Mouse (Mus musculus) forebrain, embryonic 14.5 days (tissue): ENCODE results near the gene Fam234a. TPM values are rescaled to one million over a fixed set of nuclear protein-coding genes. Genes with fewer than 3 reads are reported as not detected.

ENCODE experiments used
- ATAC-seq: fragments of 200-750 bp; cut with Nextera tagmentation; 2 replicates; pipeline ENCODE4 v1.8.0; 2017; ENCODE audit warnings: mild to moderate bottlenecking, moderate library complexity
- DNase-seq: peaks from one replicate; pipeline ENCODE4 v3.0.0-alpha.2; 2015; ENCODE audit warnings: low spot score
- H3K27ac ChIP-seq: fragments of 300-500 bp; sonication (generic); 2 replicates; pipeline ENCODE4 v1.5.1; 2014; ENCODE audit warnings: low read depth, mild to moderate bottlenecking, control low read depth, low read length, moderate library complexity
- H3K27me3 ChIP-seq: fragments of 300-500 bp; sonication (generic); replicated peaks from 2 replicates; pipeline ENCODE4 v1.6.1; 2014; ENCODE audit warnings: low read length, control low read depth, mixed read lengths; ENCODE audit not compliant: control insufficient read depth, insufficient read depth
- H3K36me3 ChIP-seq: fragments of 300-500 bp; sonication (generic); 2 replicates; pipeline ENCODE4 v1.6.1; 2014; ENCODE audit warnings: low read length, control low read depth; ENCODE audit not compliant: control insufficient read depth, insufficient read depth
- H3K4me1 ChIP-seq: fragments of 300-500 bp; sonication (generic); 2 replicates; pipeline ENCODE4 v1.6.1; 2014; ENCODE audit warnings: antibody characterized with exemption, low read length, control low read depth; ENCODE audit not compliant: control insufficient read depth, insufficient read depth
- H3K4me2 ChIP-seq: fragments of 300-500 bp; sonication (generic); 2 replicates; pipeline ENCODE4 v1.6.1; 2014; ENCODE audit warnings: mild to moderate bottlenecking, control low read depth, low read length
- H3K4me3 ChIP-seq: fragments of 300-500 bp; sonication (generic); 2 replicates; pipeline ENCODE4 v1.5.1; 2014; ENCODE audit warnings: low read depth, low read length, control low read depth
- H3K9ac ChIP-seq: fragments of 300-500 bp; sonication (generic); 2 replicates; pipeline ENCODE4 v1.6.1; 2014; ENCODE audit warnings: mild to moderate bottlenecking, low read length, control low read depth, moderate library complexity
- H3K9me3 ChIP-seq: fragments of 300-500 bp; sonication (generic); replicated peaks from 2 replicates; pipeline ENCODE4 v1.6.1; 2016; ENCODE audit warnings: low read length, control low read depth, mixed read lengths; ENCODE audit not compliant: control insufficient read depth
- WGBS: fragments of 180-500 bp; shearing (Covaris S2); extraction: QIAGEN DNeasy Blood & Tissue Kit; methylation state at CpG from one replicate; pipeline ENCODE4 v1.1.7; 2014; 5-methylcytosine and 5-hydroxymethylcytosine counted together
- polyA plus RNA-seq: library from polyadenylated mRNA; unstranded; fragments of >200 nt; fragmentation: Nextera tagmentation; extraction: Ambion mirVana; gene quantifications from 2 replicates; pipeline ENCODE4 v1.2.1, GENCODE M21; 2014

Fam234a gene
- polyA plus RNA-seq, 1 experiment from 2014 or later, result 15.8 TPM

- H3K4me2 ChIP-seq, result no peak overlapping the region
- H3K36me3 ChIP-seq, result no peaks in the 10 kb centered on the region
- H3K4me3 ChIP-seq, result no peak overlapping the region
- ATAC-seq (no peak), DNase-seq (no peak)
- H3K9me3 ChIP-seq, result no peaks in the 10 kb centered on the region
- H3K27ac ChIP-seq, result no peak overlapping the region
- 89% methylated on average over 11 of the region's 11 CpGs for WGBS
- no peak overlapping the region for H3K9ac ChIP-seq
- no peaks in the 10 kb centered on the region for H3K4me1 ChIP-seq
- no peaks in the 10 kb centered on the region for H3K27me3 ChIP-seq
Measured at GRCm38 (mm10) chr17:26212681-26213080, 31.4 kb downstream of the Fam234a start.

- H3K36me3 ChIP-seq, result no peaks in the 10 kb centered on the region
- 92% methylated on average over 7 of the region's 7 CpGs for WGBS
Measured at GRCm38 (mm10) chr17:26212241-26212640, 31.8 kb downstream of the Fam234a start.

GRCm38 (mm10) chr17:26207686-26208085 is 36.4 kb downstream of the Fam234a start, which contains the start of gene Arhgdig:
Gene Arhgdig (minus strand): TSS chr17:26207786.
- H3K27me3 ChIP-seq, result peaks cover 24% of the 10 kb centered on the region
- 86% methylated on average over 12 of the region's 12 CpGs for WGBS
- H3K4me3 ChIP-seq, result no peak within 1 kb of the TSS
- ATAC-seq (no peak), DNase-seq (no peak)
- no peaks in the 10 kb centered on the region for H3K36me3 ChIP-seq
- H3K9me3 ChIP-seq, result no peaks in the 10 kb centered on the region
- H3K4me2 ChIP-seq, result no peak within 1 kb of the TSS
- H3K27ac ChIP-seq, result no peak within 1 kb of the TSS
- H3K4me1 ChIP-seq, result peaks cover 6% of the 10 kb centered on the region; the same call in 1 of the 2 replicates
- no peak within 1 kb of the TSS for H3K9ac ChIP-seq

More at GRCm38 (mm10) chr17:26212241-26212640, 31.8 kb downstream of the Fam234a start:
- H3K4me1 ChIP-seq, result no peaks in the 10 kb centered on the region
- H3K27me3 ChIP-seq, result no peaks in the 10 kb centered on the region
- H3K27ac ChIP-seq, result no peak overlapping the region
- no peaks in the 10 kb centered on the region for H3K9me3 ChIP-seq
- DNase-seq, result no peak
- H3K4me2 ChIP-seq, result no peak overlapping the region
- H3K9ac ChIP-seq, result no peak overlapping the region
- no peak overlapping the region for H3K4me3 ChIP-seq
- ATAC-seq, result no peak

GRCm38 (mm10) chr17:26206392-26206791 is 37.6 kb downstream of the Fam234a start:
- Histone ChIP-seq H3K27me3 (peaks cover 37% of the 10 kb centered on the region), H3K4me2 (no peak overlapping the region), H3K4me1 (peaks cover 6% of the 10 kb centered on the region; the same call in 1 of the 2 replicates), H3K36me3 (no peaks in the 10 kb centered on the region), H3K4me3 (no peak overlapping the region), H3K9me3 (no peaks in the 10 kb centered on the region), H3K27ac (no peak overlapping the region), H3K9ac (no peak overlapping the region)
- 61% methylated on average over 1 of the region's 1 CpGs for WGBS
- no peak for ATAC-seq
- DNase-seq, result no peak

- no peak overlapping the region for H3K27ac ChIP-seq
- H3K4me2 ChIP-seq, result no peak overlapping the region
- WGBS, result 28% methylated on average over 11 of the region's 11 CpGs
- H3K9ac ChIP-seq, result no peak overlapping the region
- H3K36me3 ChIP-seq, result no peaks in the 10 kb centered on the region
- H3K4me3 ChIP-seq, result no peak overlapping the region
- no peaks in the 10 kb centered on the region for H3K9me3 ChIP-seq
- no peak for ATAC-seq
- peaks cover 48% of the 10 kb centered on the region for H3K27me3 ChIP-seq
- no peak for DNase-seq
- peaks cover 6% of the 10 kb centered on the region; the same call in 1 of the 2 replicates for H3K4me1 ChIP-seq
Measured at GRCm38 (mm10) chr17:26204766-26205165, 39.3 kb downstream of the Fam234a start.

- H3K4me3 ChIP-seq, result peak overlapping the region; percentile 36
- DNase-seq (peak; percentile 33), ATAC-seq (no peak)
- H3K9ac ChIP-seq, result peak overlapping the region; percentile 29; the same call in 1 of the 2 replicates
- no peak overlapping the region for H3K27ac ChIP-seq
- peaks cover 6% of the 10 kb centered on the region; the same call in 1 of the 2 replicates for H3K4me1 ChIP-seq
- no peaks in the 10 kb centered on the region for H3K36me3 ChIP-seq
- 2% methylated on average over 30 of the region's 30 CpGs for WGBS
- H3K4me2 ChIP-seq, result peak overlapping the region; percentile 78
- peaks cover 49% of the 10 kb centered on the region for H3K27me3 ChIP-seq
- no peaks in the 10 kb centered on the region for H3K9me3 ChIP-seq
Measured at GRCm38 (mm10) chr17:26203321-26203811, 40.7 kb downstream of the Fam234a start.

- Histone ChIP-seq H3K27me3 (peaks cover 49% of the 10 kb centered on the region), H3K4me1 (peaks cover 6% of the 10 kb centered on the region; the same call in 1 of the 2 replicates), H3K4me3 (peak within 1 kb of the TSS; percentile 36), H3K9me3 (no peaks in the 10 kb centered on the region), H3K9ac (peak within 1 kb of the TSS; percentile 29; the same call in 1 of the 2 replicates), H3K27ac (no peak within 1 kb of the TSS), H3K36me3 (peaks cover 4% of the 10 kb centered on the region; the same call in 1 of the 2 replicates), H3K4me2 (peak within 1 kb of the TSS; percentile 95)
- no peak for DNase-seq
- WGBS, result 3% methylated on average over 22 of the region's 22 CpGs
- ATAC-seq, result no peak
Measured at GRCm38 (mm10) chr17:26202737-26203136, 41.3 kb downstream of the Fam234a start, which contains the start of gene Rgs11. Gene Rgs11 (plus strand): TSS chr17:26202951.

- ATAC-seq (no peak), DNase-seq (no peak)
- H3K36me3 ChIP-seq, result peaks cover 10% of the 10 kb centered on the region
- no peak overlapping the region for H3K27ac ChIP-seq
- H3K4me1 ChIP-seq, result peaks cover 6% of the 10 kb centered on the region; the same call in 1 of the 2 replicates
- no peak overlapping the region for H3K4me3 ChIP-seq
- H3K4me2 ChIP-seq, result peak overlapping the region; percentile 95; the same call in 1 of the 2 replicates
- H3K9me3 ChIP-seq, result no peaks in the 10 kb centered on the region
- no peak overlapping the region for H3K9ac ChIP-seq
- H3K27me3 ChIP-seq, result peaks cover 49% of the 10 kb centered on the region
Measured at GRCm38 (mm10) chr17:26201998-26202397, 42.0 kb downstream of the Fam234a start.
